Mouse (Mus musculus) left cerebral cortex, postnatal 25 days (tissue): Measurements from ENCODE around the gene Tmem119. TPM values are rescaled to one million over a fixed set of nuclear protein-coding genes. Genes with fewer than 3 reads are reported as not detected.
A peak's percentile ranks its signal among the peaks of the same experiment; 100 is the strongest.

Experiments
- DNase-seq, 2 experiments: peaks; one replicate each; pipeline ENCODE4 v3.0.0; 2022; ENCODE audit warnings: low spot score in 2 of 2, mixed read lengths in 1 of 2
- intact Hi-C: fragments of 180-260 bp; cut with DNase I; formaldehyde crosslinking; loops from one replicate; pipeline ENCODE4 v1.15.1; 2025
- total RNA-seq, 2 experiments: library from RNA; stranded (reverse); gene quantifications; 2 replicates each; pipeline ENCODE4 v1.2.3; 2021

Tmem119 gene
- 10 to 100 TPM; 23.3 to 25.6 TPM for total RNA-seq

DNA sequence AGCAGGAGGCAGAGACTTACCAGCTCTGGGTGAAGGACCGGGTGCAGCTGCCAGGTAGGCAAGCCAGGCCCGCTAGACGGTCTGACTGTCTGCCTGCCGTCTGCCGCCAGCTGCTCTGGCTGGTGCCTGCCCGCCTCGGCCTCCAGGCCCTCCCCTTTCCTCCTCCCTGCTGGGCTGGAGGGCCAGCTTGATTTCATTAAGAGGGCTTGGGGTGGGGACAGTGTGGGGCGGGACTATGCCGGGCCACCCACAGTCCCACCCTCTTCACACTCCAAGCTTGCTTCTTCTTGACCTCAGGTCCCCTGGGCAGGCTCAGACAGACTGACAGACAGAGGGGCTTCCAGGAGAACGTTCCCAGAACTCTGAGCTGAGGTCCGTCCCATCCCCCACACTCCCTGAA lies at the start of gene Tmem119:
Gene Tmem119 (minus strand): TSS at position 237 of the 400 bp plus-strand sequence.
- peak in 1 of 2 experiments; percentile 34 for DNase-seq
- intact Hi-C loops, result no loop called here

GRCm38 (mm10) chr5:113847636-113848035 lies 47.3 kb upstream of the Tmem119 start:
- intact Hi-C loops, result no loop called here
- no peak for DNase-seq

- DNase-seq, result no peak
- intact Hi-C loops, result no loop called here
These were observed 46.3 kb upstream of the Tmem119 start for GRCm38 (mm10) chr5:113846656-113847055.

GRCm38 (mm10) chr5:113845627-113846026 lies 45.3 kb upstream of the Tmem119 start:
- DNase-seq, result no peak
- intact Hi-C loops, result loop anchor here (2.0 kb wide), 1 partner anchor 479 kb away; no protein-coding TSS in a partner anchor

DNA sequence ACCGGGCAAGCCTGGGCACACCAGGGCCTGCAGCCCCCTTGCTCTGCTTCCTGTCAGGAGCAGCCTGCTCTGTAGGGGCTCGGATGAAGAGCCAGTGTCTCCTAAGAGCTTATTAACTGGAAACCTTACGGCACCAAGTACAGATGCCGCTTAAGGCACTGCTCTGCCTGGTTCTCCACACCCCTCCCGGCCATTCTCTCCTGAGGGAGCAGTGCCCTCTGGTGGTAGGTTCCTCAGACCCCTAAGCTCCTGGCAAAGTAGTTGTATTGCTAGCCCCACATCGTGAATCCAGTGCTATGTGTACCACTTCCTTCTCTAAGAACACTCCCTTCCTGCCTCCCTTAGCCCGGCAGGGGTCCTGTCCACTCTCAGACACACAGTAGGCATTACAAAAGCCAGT lies 44.4 kb upstream of the Tmem119 start:
- peak; percentile 67 to 79 for DNase-seq
- intact Hi-C loops, result loop anchor here (1.0 to 2.0 kb wide), 2 partner anchors 71 to 478 kb away; no protein-coding TSS in a partner anchor

DNA sequence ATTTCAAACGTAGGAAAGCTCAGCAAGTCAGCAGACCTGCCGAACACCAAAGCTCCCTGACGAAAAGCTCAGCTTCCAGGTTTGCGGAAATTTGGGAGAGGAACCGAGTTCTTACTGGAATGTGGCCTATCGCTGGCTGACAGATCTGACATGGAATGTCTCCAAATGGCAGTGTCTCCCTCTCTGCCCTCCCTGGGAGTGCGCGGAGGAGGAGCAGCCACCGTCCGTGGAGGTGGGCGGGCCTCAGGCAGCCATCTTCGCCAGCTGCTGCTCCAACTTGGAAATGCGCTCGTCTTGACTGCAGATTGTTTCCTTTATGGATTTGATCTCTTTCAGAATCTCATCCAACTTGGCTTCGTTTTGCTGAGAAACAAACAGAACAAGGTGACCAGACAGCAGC lies 43.8 kb upstream of the Tmem119 start:
- intact Hi-C loops, result loop anchor here (1.0 to 2.0 kb wide), 2 partner anchors 71 to 477 kb away; no protein-coding TSS in a partner anchor
- DNase-seq, result peak in 1 of 2 experiments; percentile 57

- peak in 1 of 2 experiments; percentile 31 for DNase-seq
- intact Hi-C loops, result loop anchor here (1.0 kb wide), 1 partner anchor 67 kb away; no protein-coding TSS in a partner anchor
These were observed 42.6 kb upstream of the Tmem119 start for GRCm38 (mm10) chr5:113842906-113843305.

DNA sequence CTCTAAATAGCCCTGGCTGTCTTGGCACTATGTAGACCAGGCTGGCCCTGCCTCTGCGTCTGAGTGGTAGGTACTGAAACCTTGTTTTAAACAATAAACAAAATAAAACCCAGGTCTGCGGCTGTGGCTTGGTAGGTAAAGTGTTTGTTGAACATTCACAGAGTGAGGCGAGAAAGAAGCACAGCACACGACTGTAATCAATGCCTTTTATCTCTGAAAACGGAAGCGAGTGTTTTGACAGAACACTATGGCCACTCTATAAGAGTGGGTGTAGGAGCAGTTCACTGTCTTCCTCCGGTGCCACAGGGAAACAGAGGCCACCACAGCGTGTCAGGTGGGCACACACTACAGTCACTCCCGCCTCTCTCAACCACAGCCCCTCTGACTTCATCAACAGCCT lies 41.9 kb upstream of the Tmem119 start:
- DNase-seq, result no peak
- intact Hi-C loops, result loop anchor here (1.0 kb wide), 1 partner anchor 66 kb away; no protein-coding TSS in a partner anchor

DNA sequence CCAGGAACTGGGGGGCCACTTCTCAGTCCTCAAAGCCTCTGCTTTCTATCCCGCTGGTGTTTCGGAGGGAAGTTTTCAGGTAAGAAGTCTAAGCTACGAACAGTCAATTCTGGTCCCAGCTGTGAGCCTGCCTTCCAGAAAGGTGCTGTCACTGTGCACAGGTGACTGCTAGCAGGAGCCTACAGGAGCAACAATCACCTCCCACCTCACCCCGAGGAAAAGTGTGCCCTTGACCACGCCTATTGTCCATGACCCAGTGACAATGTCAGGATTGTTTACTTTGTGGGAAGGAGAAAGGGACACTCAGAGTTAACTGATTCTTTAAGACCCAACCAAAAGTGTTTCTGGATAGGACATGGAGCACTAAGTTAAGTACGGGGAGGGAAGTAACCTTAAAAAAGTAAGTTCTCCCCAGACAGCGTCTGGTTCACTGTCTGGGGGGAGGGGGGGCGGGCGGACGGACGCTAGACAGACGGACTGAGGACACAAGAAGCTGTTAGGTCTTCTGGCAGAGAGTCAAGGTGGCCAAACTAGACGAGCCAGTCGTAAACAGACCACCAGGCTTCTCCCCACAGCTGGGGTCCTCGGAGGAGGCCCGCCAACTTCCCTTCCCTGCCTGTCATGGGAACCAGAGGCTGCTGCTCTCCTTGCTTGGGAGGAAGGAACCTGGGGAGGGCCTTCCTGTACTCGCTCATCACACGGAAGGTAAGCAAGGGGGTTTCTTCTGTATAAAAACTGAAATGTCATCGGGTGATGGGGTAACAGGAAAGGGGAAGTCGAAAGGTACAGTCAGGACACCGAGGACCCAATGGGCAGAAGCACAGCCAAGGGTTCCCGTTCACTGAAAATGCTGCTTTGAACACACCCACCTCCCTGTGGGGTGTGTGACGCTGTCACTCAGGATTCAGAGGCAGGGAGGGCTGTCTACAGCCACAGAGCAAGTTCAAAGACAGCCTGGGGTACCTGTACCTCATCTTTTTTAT lies 41.2 kb upstream of the Tmem119 start:
- intact Hi-C loops, result loop anchor here (1.0 kb wide), 1 partner anchor 65 kb away; no protein-coding TSS in a partner anchor
- peak in 1 of 2 experiments; percentile 49 for DNase-seq

GRCm38 (mm10) chr5:113840443-113840842 lies 40.1 kb upstream of the Tmem119 start:
- intact Hi-C loops, result no loop called here
- no peak for DNase-seq

GRCm38 (mm10) chr5:113836961-113837360 lies 36.6 kb upstream of the Tmem119 start:
- intact Hi-C loops, result no loop called here
- peak in 1 of 2 experiments; percentile 33 for DNase-seq

- intact Hi-C loops, result no loop called here
These were observed 33.1 kb upstream of the Tmem119 start for GRCm38 (mm10) chr5:113833316-113833947.

GRCm38 (mm10) chr5:113832490-113832901 lies 32.2 kb upstream of the Tmem119 start, which contains the start of gene Selplg:
Selplg (minus strand) TSS chr5:113832644.
- DNase-seq, result peak in 1 of 2 experiments; percentile 43
- intact Hi-C loops, result no loop called here

More at GRCm38 (mm10) chr5:113833316-113833947, 33.1 kb upstream of the Tmem119 start:
- no peak for DNase-seq

DNA sequence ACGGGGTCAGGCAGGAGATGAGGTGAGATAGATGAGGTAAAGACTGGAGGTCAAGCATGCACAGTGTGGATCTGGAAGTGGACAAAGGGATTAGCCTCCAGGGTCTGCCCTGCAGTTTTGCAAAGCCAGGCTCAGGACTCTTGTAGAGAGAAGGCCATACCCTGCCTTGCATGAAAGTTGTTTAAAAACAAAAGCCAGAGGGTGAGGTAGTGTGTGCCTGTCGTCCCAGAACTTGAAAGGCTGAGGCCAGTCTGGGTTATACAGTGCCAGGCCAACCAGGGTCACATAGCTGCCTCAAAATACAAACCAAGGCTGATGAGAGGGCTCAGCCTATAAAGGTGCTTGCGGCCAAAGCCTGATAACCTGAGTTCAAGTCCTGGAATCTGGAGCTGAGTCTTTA lies 31.4 kb upstream of the Tmem119 start:
- no peak for DNase-seq
- intact Hi-C loops, result no loop called here

- intact Hi-C loops, result no loop called here
- no peak for DNase-seq
These were observed 30.5 kb upstream of the Tmem119 start for GRCm38 (mm10) chr5:113830796-113831195.

- DNase-seq, result peak in 1 of 2 experiments; percentile 38
- intact Hi-C loops, result no loop called here
These were observed 30.0 kb upstream of the Tmem119 start for GRCm38 (mm10) chr5:113830292-113830643.

DNA sequence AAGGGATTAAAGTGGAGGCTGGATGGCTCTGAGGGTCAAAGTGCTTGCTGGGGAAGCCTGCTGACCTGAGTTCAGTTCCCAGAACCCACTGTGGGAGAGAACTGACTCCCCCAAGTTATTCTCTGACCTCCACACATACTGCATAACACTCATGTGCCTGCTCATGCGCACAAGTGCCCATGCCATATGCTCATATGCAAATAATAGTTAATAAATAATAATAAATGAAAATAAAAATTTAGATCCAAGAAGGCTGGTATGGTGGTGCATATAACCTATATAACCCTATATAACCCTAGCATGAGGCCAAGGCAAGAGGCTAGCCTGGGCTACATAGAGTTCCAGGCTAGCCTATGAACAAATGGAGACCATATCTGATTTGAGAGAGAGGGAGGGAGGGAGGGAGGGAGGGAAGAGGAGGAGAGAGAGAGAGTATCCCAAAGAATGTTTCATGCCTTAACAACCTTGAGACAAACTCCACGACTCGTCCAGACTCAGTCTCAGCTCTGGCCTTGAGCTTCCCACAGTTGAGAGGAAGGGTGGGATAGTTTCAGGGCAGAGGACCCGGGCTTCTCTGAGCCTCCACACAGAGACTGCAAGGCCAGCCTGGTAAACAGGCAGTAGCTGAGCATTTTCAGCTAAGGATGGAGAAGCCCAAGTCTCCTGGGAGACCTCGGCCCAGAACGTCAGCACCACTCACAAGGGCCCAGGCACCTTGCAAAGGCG lies 29.4 kb upstream of the Tmem119 start:
- no peak for DNase-seq
- intact Hi-C loops, result no loop called here

DNA sequence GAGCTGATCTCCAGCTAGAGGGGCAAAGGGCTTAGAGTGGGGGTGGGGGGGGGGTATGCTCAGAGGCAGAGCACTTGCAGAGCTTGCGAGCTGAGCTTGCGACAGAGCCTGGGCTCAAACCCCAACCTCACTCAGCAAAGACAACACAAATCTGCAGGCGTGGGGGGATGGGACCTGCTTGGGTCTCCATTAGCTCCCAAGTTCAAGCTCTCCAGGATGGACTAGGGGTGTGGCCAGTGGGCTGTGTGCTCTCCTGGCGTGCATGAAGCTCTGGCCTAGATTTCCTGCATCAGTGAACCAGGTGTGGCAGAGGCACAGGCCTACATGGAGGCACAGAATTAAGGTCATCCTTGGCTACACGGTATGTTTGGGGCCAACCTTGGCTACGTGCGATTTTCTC lies 28.2 kb upstream of the Tmem119 start:
- intact Hi-C loops, result no loop called here
- DNase-seq, result no peak

DNA sequence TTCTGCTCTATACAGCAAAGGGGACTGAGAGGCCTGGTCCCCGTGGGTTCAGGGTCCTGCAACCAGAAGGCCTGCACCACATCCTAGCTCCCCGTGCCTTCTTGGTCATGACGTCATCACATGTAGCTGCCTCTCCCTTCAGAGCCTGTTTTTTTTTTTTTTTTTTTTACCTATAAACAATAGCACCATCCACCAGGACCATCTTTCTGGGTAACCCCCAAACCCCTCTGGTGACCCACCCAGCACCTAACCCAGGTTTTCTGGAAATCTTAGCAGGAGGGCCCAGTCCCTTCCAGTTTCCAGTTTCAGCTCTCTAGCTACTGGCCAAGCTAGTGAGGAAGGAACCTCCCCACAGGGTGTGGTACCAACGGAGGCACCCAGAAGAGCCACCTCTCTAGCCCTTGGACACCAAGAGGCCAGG lies 27.7 kb upstream of the Tmem119 start:
- intact Hi-C loops, result no loop called here
- DNase-seq, result no peak
